Mouse (Mus musculus) olfactory bulb, adult 2 months (tissue): ENCODE data around the gene F2r.

Source experiments
- CTCF ChIP-seq: fragments of 200-500 bp; IDR thresholded peaks from 2 replicates; pipeline ENCODE4 v1.5.1; 2012; ENCODE audit warnings: low read depth, mild to moderate bottlenecking, low read length, moderate library complexity; ENCODE audit not compliant: insufficient read depth
- POLR2A ChIP-seq: fragments of 200-500 bp; IDR thresholded peaks from 2 replicates; pipeline ENCODE4 v1.6.1; 2012; ENCODE audit warnings: mild to moderate bottlenecking, low read depth, low read length, moderate library complexity; ENCODE audit not compliant: insufficient read depth

GRCm38 (mm10) chr13:95597578-95597977 is 20.7 kb downstream of the F2r start:
- TF ChIP-seq CTCF (no peak), POLR2A (no peak)
